Mouse (Mus musculus) gonadal fat pad, adult 2 months (tissue): ENCODE data around the gene Zfp131. TPM values are rescaled to one million over a fixed set of nuclear protein-coding genes. Genes with fewer than 3 reads are reported as not detected.

Experiments
- DNase-seq: peaks from one replicate; pipeline ENCODE4 v3.0.0-alpha.2; 2012; ENCODE audit warnings: low read depth
- polyA plus RNA-seq: library from polyadenylated mRNA; depleted of rRNA; stranded (reverse); fragments of >200 nt; gene quantifications from 2 replicates; pipeline ENCODE4 v1.2.3, GENCODE M21; 2012; rRNA removed

The Zfp131 gene
- polyA plus RNA-seq, 1 experiment: 7.6 TPM

GRCm38 (mm10) chr13:119755141-119755547 is 35.5 kb downstream of the Zfp131 start:
- DNase-seq: no peak

- DNase-seq: no peak
Measured at GRCm38 (mm10) chr13:119754635-119755020, 36.1 kb downstream of the Zfp131 start.

GRCm38 (mm10) chr13:119753859-119754634 is 36.6 kb downstream of the Zfp131 start:
- no peak for DNase-seq

- no peak for DNase-seq
Measured at GRCm38 (mm10) chr13:119746930-119747329, 43.8 kb downstream of the Zfp131 start.

- DNase-seq: no peak
Measured at GRCm38 (mm10) chr13:119743470-119743869, 47.2 kb downstream of the Zfp131 start.

- no peak for DNase-seq
Measured at GRCm38 (mm10) chr13:119742711-119743415, 47.8 kb downstream of the Zfp131 start.

GRCm38 (mm10) chr13:119741390-119742237 is 49.1 kb downstream of the Zfp131 start:
- no peak for DNase-seq

- DNase-seq: no peak
Measured at GRCm38 (mm10) chr13:119731448-119731847, 59.2 kb downstream of the Zfp131 start.

GRCm38 (mm10) chr13:119729406-119729805 is 61.3 kb downstream of the Zfp131 start:
- DNase-seq: no peak

- DNase-seq: no peak
Measured at GRCm38 (mm10) chr13:119727608-119728387, 62.9 kb downstream of the Zfp131 start.

GRCm38 (mm10) chr13:119724541-119724940 is 66.1 kb downstream of the Zfp131 start:
- DNase-seq: no peak

- DNase-seq: no peak
Measured at GRCm38 (mm10) chr13:119723368-119723767, 67.3 kb downstream of the Zfp131 start.

GRCm38 (mm10) chr13:119722447-119722846 is 68.2 kb downstream of the Zfp131 start:
- DNase-seq: no peak

GRCm38 (mm10) chr13:119716105-119716504 is 74.6 kb downstream of the Zfp131 start:
- DNase-seq: no peak

Other genes starting within 250 kb of the Zfp131 start
- 1.5 and 1.6 TPM in 2 replicates for gene Ccl28, start 167.1 kb downstream of the Zfp131 start, polyA plus RNA-seq
- 61.0 and 76.6 TPM in 2 replicates for gene Hmgcs1, start 100.5 kb downstream of the Zfp131 start, polyA plus RNA-seq
- gene Nim1k, start 35.0 kb downstream of the Zfp131 start, polyA plus RNA-seq: 0.51 and 0.57 TPM in 2 replicates
- not detected in 2 replicates for gene AF067063, start 39.3 kb upstream of the Zfp131 start, polyA plus RNA-seq
- not detected in 2 replicates for gene D13Ertd608e, start 45.1 kb upstream of the Zfp131 start, polyA plus RNA-seq
- not detected in 2 replicates for gene Tcstv1, start 103.9 kb upstream of the Zfp131 start, polyA plus RNA-seq
- gene Gm21761, start 138.4 kb upstream of the Zfp131 start, polyA plus RNA-seq: not detected in 2 replicates
- not detected in 2 replicates for gene B020031M17Rik, start 159.9 kb upstream of the Zfp131 start, polyA plus RNA-seq
- not detected in 2 replicates for gene Gm36079, start 236.1 kb upstream of the Zfp131 start, polyA plus RNA-seq